Mouse (Mus musculus): Measurements from ENCODE around the gene Usp10.

The Usp10 gene

GRCm38 (mm10) chr8:119960531-119961104 is 50.5 kb downstream of the Usp10 start:
- 16% methylated on average over 5 of the region's 5 CpGs for WGBS

GRCm38 (mm10) chr8:119964859-119965258 is 54.7 kb downstream of the Usp10 start:
- WGBS = 80% methylated on average over 4 of the region's 4 CpGs

- 89% methylated on average over 9 of the region's 9 CpGs for WGBS
Measured at GRCm38 (mm10) chr8:119967435-119967834, 57.3 kb downstream of the Usp10 start.

- 51% methylated on average over 9 of the region's 9 CpGs for WGBS
Measured at GRCm38 (mm10) chr8:119970169-119970568, 60.0 kb downstream of the Usp10 start.

- 75% methylated on average over 12 of the region's 12 CpGs for WGBS
Measured at GRCm38 (mm10) chr8:119972558-119972957, 62.4 kb downstream of the Usp10 start.

GRCm38 (mm10) chr8:119978770-119979381 is 68.7 kb downstream of the Usp10 start:
- WGBS = 75% methylated on average over 11 of the region's 11 CpGs

GRCm38 (mm10) chr8:119981253-119981652 is 71.1 kb downstream of the Usp10 start:
- WGBS = 86% methylated on average over 4 of the region's 4 CpGs

- 69% methylated on average over 5 of the region's 5 CpGs for WGBS
Measured at GRCm38 (mm10) chr8:119986174-119986573, 76.0 kb downstream of the Usp10 start.

- WGBS = 54% methylated on average over 15 of the region's 15 CpGs
Measured at GRCm38 (mm10) chr8:119988087-119988486, 77.9 kb downstream of the Usp10 start.

GRCm38 (mm10) chr8:119992249-119992648 is 82.1 kb downstream of the Usp10 start, which contains the start of gene Crispld2:
TSS of gene Crispld2 (plus strand) at chr8:119992438.
- 2% methylated on average over 25 of the region's 25 CpGs for WGBS

GRCm38 (mm10) chr8:119994114-119994513 is 84.0 kb downstream of the Usp10 start:
- 83% methylated on average over 7 of the region's 7 CpGs for WGBS

GRCm38 (mm10) chr8:119994556-119994955 is 84.4 kb downstream of the Usp10 start:
- WGBS = 81% methylated on average over 6 of the region's 6 CpGs

GRCm38 (mm10) chr8:119997266-119997665 is 87.1 kb downstream of the Usp10 start:
- 87% methylated on average over 4 of the region's 4 CpGs for WGBS

GRCm38 (mm10) chr8:120000461-120000860 is 90.3 kb downstream of the Usp10 start:
- WGBS = 63% methylated on average over 8 of the region's 8 CpGs

GRCm38 (mm10) chr8:120001712-120002111 is 91.6 kb downstream of the Usp10 start:
- 81% methylated on average over 7 of the region's 7 CpGs for WGBS

- 87% methylated on average over 9 of the region's 9 CpGs for WGBS
Measured at GRCm38 (mm10) chr8:120002348-120002747, 92.2 kb downstream of the Usp10 start.

GRCm38 (mm10) chr8:120004154-120004702 is 94.1 kb downstream of the Usp10 start:
- 57% methylated on average over 14 of the region's 14 CpGs for WGBS

GRCm38 (mm10) chr8:120004705-120005381 is 94.7 kb downstream of the Usp10 start:
- WGBS = 72% methylated on average over 2 of the region's 2 CpGs

- 52% methylated on average over 9 of the region's 9 CpGs for WGBS
Measured at GRCm38 (mm10) chr8:120006645-120007160, 96.5 kb downstream of the Usp10 start.

Measured in cerebral cortex, adult 2 months (tissue).